In genomic region chr2:118141651-118142050, GRCm38 (mm10) we compare ENCODE assay signal across 32 mouse cellular contexts.
"Had no signal": no experiment of that assay in that cellular context is flagged by ENCODE, and none has a peak within 500 bp of the region (broad histone marks: within the 10 kb centered on the region; RNA-seq: fewer than 3 reads in every experiment).

No protein-coding gene starts in this region.

- H3K9me3 ChIP-seq: limb, embryonic 10.5 days; limb, embryonic 12.5 days; limb, embryonic 13.5 days; limb, embryonic 15.5 days; liver, embryonic 12.5 days; liver, embryonic 13.5 days; liver, embryonic 15.5 days; lung, embryonic 15.5 days; megakaryocyte, embryonic 14.5 days; midbrain, embryonic 10.5 days; midbrain, embryonic 12.5 days; midbrain, embryonic 13.5 days; midbrain, embryonic 15.5 days; neural tube, embryonic 12.5 days had no signal

- H3K4me2 ChIP-seq: limb, embryonic 12.5 days; limb, embryonic 13.5 days; limb, embryonic 15.5 days; liver, embryonic 11.5 days; liver, embryonic 12.5 days; liver, embryonic 13.5 days; liver, embryonic 15.5 days; lung, embryonic 14.5 days; lung, embryonic 15.5 days; midbrain, embryonic 11.5 days; midbrain, embryonic 12.5 days; midbrain, embryonic 13.5 days; midbrain, embryonic 15.5 days; neural tube, embryonic 12.5 days had no signal

- ATAC-seq: liver, embryonic 12.5 days; liver, postnatal 0 days; lung, postnatal 0 days; midbrain, embryonic 13.5 days; midbrain, embryonic 15.5 days; midbrain, embryonic 16.5 days had no signal

- H3K4me3 ChIP-seq: limb, embryonic 10.5 days; limb, embryonic 12.5 days; limb, embryonic 13.5 days; limb, embryonic 15.5 days; liver, embryonic 12.5 days; liver, embryonic 13.5 days; liver, embryonic 15.5 days; lung, embryonic 15.5 days; megakaryocyte, embryonic 14.5 days; midbrain, embryonic 10.5 days; midbrain, embryonic 12.5 days; midbrain, embryonic 13.5 days; midbrain, embryonic 15.5 days; myocyte; neural tube, embryonic 12.5 days had no signal

- H3K27ac ChIP-seq: limb, embryonic 10.5 days; limb, embryonic 12.5 days; limb, embryonic 13.5 days; limb, embryonic 15.5 days; liver, embryonic 12.5 days; liver, embryonic 13.5 days; liver, embryonic 14.5 days; liver, embryonic 15.5 days; lung, embryonic 15.5 days; macrophage; midbrain, embryonic 10.5 days; midbrain, embryonic 12.5 days; midbrain, embryonic 13.5 days; midbrain, embryonic 15.5 days; neural tube, embryonic 12.5 days had no signal

- H3K9ac ChIP-seq: limb, embryonic 12.5 days; limb, embryonic 13.5 days; limb, embryonic 15.5 days; liver, embryonic 12.5 days; liver, embryonic 13.5 days; liver, embryonic 14.5 days; liver, embryonic 15.5 days; liver, postnatal 0 days; lung, embryonic 14.5 days; lung, embryonic 15.5 days; midbrain, embryonic 12.5 days; midbrain, embryonic 13.5 days; midbrain, embryonic 15.5 days; neural tube, embryonic 12.5 days had no signal

- H3K27me3 ChIP-seq: limb, embryonic 12.5 days; limb, embryonic 13.5 days; limb, embryonic 15.5 days; liver, embryonic 12.5 days; liver, embryonic 13.5 days; liver, embryonic 15.5 days; lung, embryonic 15.5 days; megakaryocyte, embryonic 14.5 days; midbrain, embryonic 12.5 days; midbrain, embryonic 13.5 days; midbrain, embryonic 15.5 days; neural tube, embryonic 12.5 days had no signal

- DNase-seq: left cerebral cortex, postnatal 4 days; liver; liver, embryonic 13.5 days; liver, postnatal 0 days; lung, adult 18-20 months; lung, adult 2 months; lung, embryonic 14.5 days; lung, postnatal 10 days; lung, postnatal 14 days; lung, postnatal 36 days; lung, postnatal 4 days; midbrain, embryonic 14.5 days had no signal

- H3K36me3 ChIP-seq: limb, embryonic 10.5 days; limb, embryonic 12.5 days; limb, embryonic 13.5 days; limb, embryonic 15.5 days; liver, embryonic 12.5 days; liver, embryonic 13.5 days; liver, embryonic 15.5 days; lung, embryonic 15.5 days; midbrain, embryonic 10.5 days; midbrain, embryonic 12.5 days; midbrain, embryonic 13.5 days; midbrain, embryonic 15.5 days; neural tube, embryonic 12.5 days had no signal

- H3K4me1 ChIP-seq: limb, embryonic 15.5 days; liver, embryonic 12.5 days; liver, embryonic 13.5 days; liver, embryonic 15.5 days; lung, embryonic 15.5 days; midbrain, embryonic 10.5 days; midbrain, embryonic 12.5 days; midbrain, embryonic 13.5 days; midbrain, embryonic 15.5 days; neural tube, embryonic 12.5 days had no signal
